Mouse (Mus musculus): ENCODE results near the gene Irak3. TPM values are rescaled to one million over a fixed set of nuclear protein-coding genes. Genes with fewer than 3 reads are reported as not detected.

Gene Irak3
- polyA plus RNA-seq, 1 experiment: 5.9 TPM

- no peak for DNase-seq (ENCODE audit: low read depth in 1 of 2, low spot score in 2 of 2)
- H3K4me3 ChIP-seq (ENCODE audit: extremely low read depth, insufficient read depth, insufficient read length): no peak overlapping the region
- no peak overlapping the region for H3K27ac ChIP-seq (ENCODE audit: insufficient read depth, low read length)
- H3K27me3 ChIP-seq (ENCODE audit: control insufficient read depth, insufficient read depth, low read length): no peaks in the 10 kb centered on the region
- TF ChIP-seq POLR2A (IDR thresholded peaks at IDR 0.05; ENCODE audit: low read depth, low read length): no peak
- no peak for TF ChIP-seq CTCF (IDR thresholded peaks at IDR 0.05; ENCODE audit: extremely low read depth, insufficient read depth, insufficient read length, insufficient replicate concordance)
- 85% methylated on average over 8 of the region's 8 CpGs for WGBS
- H3K4me1 ChIP-seq (ENCODE audit: control insufficient read depth, insufficient read depth, insufficient read length): no peaks in the 10 kb centered on the region
- no peaks in the 10 kb centered on the region for H3K36me3 ChIP-seq (ENCODE audit: control insufficient read depth, insufficient read depth, low read length)
These were observed 36.3 kb upstream of the Irak3 start for GRCm38 (mm10) chr10:120238241-120238640.

- H3K4me1 ChIP-seq (ENCODE audit: control insufficient read depth, insufficient read depth, insufficient read length): no peaks in the 10 kb centered on the region
- no peaks in the 10 kb centered on the region for H3K27me3 ChIP-seq (ENCODE audit: control insufficient read depth, insufficient read depth, low read length)
- WGBS: 84% methylated on average over 9 of the region's 9 CpGs
- DNase-seq (ENCODE audit: low read depth in 1 of 2, low spot score in 2 of 2): no peak
- H3K27ac ChIP-seq (ENCODE audit: insufficient read depth, low read length): no peak overlapping the region
- peaks cover 2% of the 10 kb centered on the region; the same call in 1 of the 2 replicates for H3K36me3 ChIP-seq (ENCODE audit: control insufficient read depth, insufficient read depth, low read length)
- no peak overlapping the region for H3K4me3 ChIP-seq (ENCODE audit: extremely low read depth, insufficient read depth, insufficient read length)
- TF ChIP-seq POLR2A (IDR thresholded peaks at IDR 0.05; ENCODE audit: low read depth, low read length) (no peak), CTCF (IDR thresholded peaks at IDR 0.05; ENCODE audit: extremely low read depth, insufficient read depth, insufficient read length, insufficient replicate concordance) (no peak)
These were observed 34.9 kb upstream of the Irak3 start for GRCm38 (mm10) chr10:120236855-120237254.

GRCm38 (mm10) chr10:120233655-120234367, 31.9 kb upstream of the Irak3 start:
- DNase-seq (ENCODE audit: low read depth in 1 of 2, low spot score in 2 of 2): peak; percentile 28 to 35
- TF ChIP-seq CTCF (IDR thresholded peaks at IDR 0.05; ENCODE audit: extremely low read depth, insufficient read depth, insufficient read length, insufficient replicate concordance) (no peak; the same call in 1 of the 2 replicates), POLR2A (IDR thresholded peaks at IDR 0.05; ENCODE audit: low read depth, low read length) (no peak)
- Histone ChIP-seq H3K4me1 (ENCODE audit: control insufficient read depth, insufficient read depth, insufficient read length) (no peaks in the 10 kb centered on the region), H3K4me3 (ENCODE audit: extremely low read depth, insufficient read depth, insufficient read length) (no peak overlapping the region), H3K36me3 (ENCODE audit: control insufficient read depth, insufficient read depth, low read length) (peaks cover 13% of the 10 kb centered on the region), H3K27me3 (ENCODE audit: control insufficient read depth, insufficient read depth, low read length) (no peaks in the 10 kb centered on the region), H3K27ac (ENCODE audit: insufficient read depth, low read length) (no peak overlapping the region)
- 40% methylated on average over 18 of the region's 18 CpGs for WGBS

GRCm38 (mm10) chr10:120231718-120232117, 29.8 kb upstream of the Irak3 start:
- H3K4me1 ChIP-seq (ENCODE audit: control insufficient read depth, insufficient read depth, insufficient read length): peaks cover 8% of the 10 kb centered on the region; the same call in 1 of the 2 replicates
- TF ChIP-seq CTCF (IDR thresholded peaks at IDR 0.05; ENCODE audit: extremely low read depth, insufficient read depth, insufficient read length, insufficient replicate concordance): peak; percentile 76; the same call in 1 of the 2 replicates
- no peak for TF ChIP-seq POLR2A (IDR thresholded peaks at IDR 0.05; ENCODE audit: low read depth, low read length)
- no peak overlapping the region for H3K4me3 ChIP-seq (ENCODE audit: extremely low read depth, insufficient read depth, insufficient read length)
- peaks cover 14% of the 10 kb centered on the region for H3K36me3 ChIP-seq (ENCODE audit: control insufficient read depth, insufficient read depth, low read length)
- DNase-seq (ENCODE audit: low read depth in 1 of 2, low spot score in 2 of 2): peak; percentile 49 to 79
- H3K27me3 ChIP-seq (ENCODE audit: control insufficient read depth, insufficient read depth, low read length): no peaks in the 10 kb centered on the region
- WGBS: 25% methylated on average over 5 of the region's 5 CpGs
- no peak overlapping the region for H3K27ac ChIP-seq (ENCODE audit: insufficient read depth, low read length)

GRCm38 (mm10) chr10:120226871-120227661, 25.1 kb upstream of the Irak3 start, which contains the start of gene Llph:
Gene Llph, plus strand, starts transcription at chr10:120227070.
- Histone ChIP-seq H3K4me1 (ENCODE audit: control insufficient read depth, insufficient read depth, insufficient read length) (peaks cover 8% of the 10 kb centered on the region; the same call in 1 of the 2 replicates), H3K4me3 (ENCODE audit: extremely low read depth, insufficient read depth, insufficient read length) (peak within 1 kb of the TSS; percentile 92), H3K36me3 (ENCODE audit: control insufficient read depth, insufficient read depth, low read length) (peaks cover 14% of the 10 kb centered on the region), H3K27me3 (ENCODE audit: control insufficient read depth, insufficient read depth, low read length) (no peaks in the 10 kb centered on the region), H3K27ac (ENCODE audit: insufficient read depth, low read length) (peak within 1 kb of the TSS; percentile 31; the same call in 1 of the 2 replicates)
- DNase-seq (ENCODE audit: low read depth in 1 of 2, low spot score in 2 of 2): peak; percentile 68 to 84
- under 1% methylated on average over 57 of the region's 57 CpGs for WGBS
- TF ChIP-seq POLR2A (IDR thresholded peaks at IDR 0.05; ENCODE audit: low read depth, low read length) (peak; percentile 77; the same call in 1 of the 2 replicates), CTCF (IDR thresholded peaks at IDR 0.05; ENCODE audit: extremely low read depth, insufficient read depth, insufficient read length, insufficient replicate concordance) (no peak)

- TF ChIP-seq POLR2A (IDR thresholded peaks at IDR 0.05; ENCODE audit: low read depth, low read length): no peak
- no peak for TF ChIP-seq CTCF (IDR thresholded peaks at IDR 0.05; ENCODE audit: extremely low read depth, insufficient read depth, insufficient read length, insufficient replicate concordance)
- Histone ChIP-seq H3K27me3 (ENCODE audit: control insufficient read depth, insufficient read depth, low read length) (no peaks in the 10 kb centered on the region), H3K36me3 (ENCODE audit: control insufficient read depth, insufficient read depth, low read length) (peaks cover 11% of the 10 kb centered on the region), H3K4me3 (ENCODE audit: extremely low read depth, insufficient read depth, insufficient read length) (no peak overlapping the region), H3K27ac (ENCODE audit: insufficient read depth, low read length) (peak overlapping the region; percentile 62; the same call in 1 of the 2 replicates), H3K4me1 (ENCODE audit: control insufficient read depth, insufficient read depth, insufficient read length) (peaks cover 3% of the 10 kb centered on the region; the same call in 1 of the 2 replicates)
- no peak for DNase-seq (ENCODE audit: low read depth in 1 of 2, low spot score in 2 of 2)
- 47% methylated on average over 7 of the region's 7 CpGs for WGBS
These were observed 18.8 kb upstream of the Irak3 start for GRCm38 (mm10) chr10:120220776-120221175.

Measured in spleen, adult 2 months (tissue).